Mouse (Mus musculus): ENCODE results near the gene Ell.

GRCm38 (mm10) chr8:70629574-70630531, 90.6 kb downstream of the Ell start:
- TF ChIP-seq CTCF (IDR thresholded peaks at IDR 0.05; ENCODE audit: insufficient read depth, low read length) (peak; percentile 90), POLR2A (IDR thresholded peaks at IDR 0.05; ENCODE audit: borderline replicate concordance, extremely low read depth, low read depth, low read length) (peak; percentile 28; the same call in 1 of the 2 replicates)
